Mouse (Mus musculus) heart, adult 2 months (tissue): ENCODE measurements at regions not wholly inside any gene's neighbourhood (a gene's known extent, or its start where the extent isn't known, plus 50 kb on each side); places are given as distances from the start of the nearest gene placed in this dataset.

Experiments
- DNase-seq, 2 experiments: peaks; one replicate each; pipeline ENCODE4 v3.0.0; 2021
- H3K27ac ChIP-seq: fragments of 200-600 bp; 2 replicates; pipeline ENCODE4 v1.8.1; 2022
- H3K27me3 ChIP-seq: fragments of 200-500 bp; 2 replicates; pipeline ENCODE4 v1.6.1; 2012; ENCODE audit warnings: mild to moderate bottlenecking, low read length, inconsistent platforms, mixed read lengths; ENCODE audit not compliant: control insufficient read depth, insufficient read depth
- H3K36me3 ChIP-seq: fragments of 200-500 bp; 2 replicates; pipeline ENCODE4 v1.6.1; 2012; ENCODE audit warnings: low read length, inconsistent platforms; ENCODE audit not compliant: control insufficient read depth, insufficient read depth
- H3K4me1 ChIP-seq: fragments of 200-500 bp; 2 replicates; pipeline ENCODE4 v1.6.1; 2011; ENCODE audit warnings: low read length; ENCODE audit not compliant: control insufficient read depth, insufficient read depth
- H3K4me3 ChIP-seq: fragments of 200-600 bp; 2 replicates; pipeline ENCODE4 v1.8.1; 2022
- H3K79me2 ChIP-seq: fragments of 200-500 bp; replicated peaks from 2 replicates; pipeline ENCODE4 v1.6.1; 2012; ENCODE audit warnings: mild to moderate bottlenecking, inconsistent platforms, low read length, moderate library complexity, mixed read lengths; ENCODE audit not compliant: control insufficient read depth, insufficient read depth
- H3K9ac ChIP-seq: fragments of 200-500 bp; 2 replicates; pipeline ENCODE4 v1.6.1; 2012; ENCODE audit warnings: low read depth, mild to moderate bottlenecking, control low read depth, inconsistent platforms, low read length, mixed read lengths
- CTCF ChIP-seq: fragments of 200-600 bp; IDR thresholded peaks from 2 replicates; pipeline ENCODE4 v1.8.1; 2022; ENCODE audit warnings: antibody characterized with exemption, mild to moderate bottlenecking, moderate library complexity
- EP300 ChIP-seq: fragments of 200-500 bp; IDR thresholded peaks from 2 replicates; pipeline ENCODE4 v1.6.1; 2011; ENCODE audit warnings: low read depth, low read length, control low read depth; ENCODE audit not compliant: insufficient read depth
- POLR2A ChIP-seq: fragments of 200-500 bp; IDR thresholded peaks from 2 replicates; pipeline ENCODE4 v1.6.1; 2011; ENCODE audit warnings: mild to moderate bottlenecking, low read depth, low read length, control low read depth; ENCODE audit not compliant: insufficient read depth
- WGBS: fragments of 180-500 bp; shearing (Covaris S2); methylation state at CpG from one replicate; pipeline ENCODE4 v1.1.7; 2018; 5-methylcytosine and 5-hydroxymethylcytosine counted together
- intact Hi-C: fragments of 180-260 bp; cut with DNase I; formaldehyde crosslinking; loops from one replicate; pipeline ENCODE4 v1.15.1; 2025

DNA sequence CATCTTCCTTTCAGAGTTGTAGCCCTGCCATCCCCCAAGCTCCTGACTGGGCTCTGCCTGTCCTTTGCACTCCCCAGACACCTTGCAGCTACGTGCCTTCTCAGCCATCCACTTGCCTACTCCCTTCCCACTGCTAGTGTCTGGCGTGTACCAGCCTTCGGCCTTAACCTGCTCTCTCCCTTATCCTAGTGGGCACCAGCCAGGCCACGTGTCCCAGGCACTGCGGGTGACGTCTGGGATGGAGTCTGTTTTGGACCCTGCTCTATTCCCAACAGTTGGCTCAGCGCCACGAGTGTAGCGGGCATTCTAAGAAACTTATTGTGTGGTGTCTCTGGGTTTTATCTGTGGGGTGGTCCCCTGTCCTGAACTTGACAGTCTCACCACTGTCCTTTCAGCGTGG, 102.5 kb downstream of the Zfp36l2 start:
- Histone ChIP-seq H3K27ac (peak overlapping the region; percentile 80), H3K27me3 (no peaks in the 10 kb centered on the region), H3K9ac (no peak overlapping the region), H3K36me3 (no peaks in the 10 kb centered on the region), H3K4me1 (peaks cover 33% of the 10 kb centered on the region), H3K4me3 (no peak overlapping the region), H3K79me2 (no peaks in the 10 kb centered on the region)
- intact Hi-C loops: no loop called here
- WGBS: 57% methylated on average over 10 of the region's 10 CpGs
- TF ChIP-seq EP300 (no peak), CTCF (no peak), POLR2A (no peak)
- peak in 1 of 2 experiments; percentile 55 for DNase-seq

DNA sequence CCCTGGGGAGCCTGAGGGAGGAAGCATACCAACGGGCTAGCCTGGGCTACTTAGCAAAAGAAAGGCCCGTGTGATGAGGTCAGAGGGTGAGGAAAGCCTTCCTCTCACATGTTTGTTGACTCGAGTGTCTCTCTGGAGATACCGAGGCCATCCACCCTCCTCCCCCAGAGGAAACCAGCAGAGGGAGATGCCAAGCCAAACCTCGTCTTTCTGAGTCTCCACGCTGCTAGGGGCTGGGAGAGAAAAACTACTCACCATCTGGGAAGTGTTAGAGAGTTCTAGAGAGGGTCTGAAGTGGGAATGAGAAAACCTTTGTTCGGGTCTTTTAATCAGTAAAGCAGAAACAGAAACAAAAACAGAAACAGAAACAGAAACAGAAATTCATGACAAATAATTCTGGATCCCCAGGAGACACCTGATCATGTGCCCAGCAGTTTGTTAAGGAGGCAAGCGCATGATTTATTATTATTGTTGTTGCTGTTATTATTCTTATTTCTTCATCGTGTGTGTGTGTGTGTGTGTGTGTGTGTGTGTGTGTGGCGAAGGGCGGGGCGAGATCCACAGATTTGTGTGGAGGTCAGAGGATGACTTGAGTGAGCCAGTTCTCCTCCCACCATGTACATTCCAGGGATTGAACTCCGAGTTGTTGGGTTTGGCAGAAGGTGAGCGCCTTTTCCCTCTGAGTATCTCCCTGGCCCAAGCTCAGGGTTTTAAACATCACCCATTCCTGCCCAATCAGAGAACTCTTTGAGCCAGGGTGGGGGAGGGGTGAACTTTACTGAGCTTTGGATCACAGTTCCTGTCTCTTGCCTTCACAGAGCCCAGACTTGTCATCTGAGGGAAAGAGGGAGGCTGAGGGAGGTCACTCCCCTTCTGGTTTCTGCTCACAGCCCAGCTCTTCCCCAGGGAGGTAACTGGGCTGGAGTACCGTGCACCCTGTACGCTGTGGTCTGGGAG, 104.2 kb downstream of the Zfp36l2 start:
- intact Hi-C loops: loop anchor here (2.0 kb wide), 1 partner anchor 45 kb away; no protein-coding TSS in a partner anchor
- H3K9ac ChIP-seq: no peak overlapping the region

DNA sequence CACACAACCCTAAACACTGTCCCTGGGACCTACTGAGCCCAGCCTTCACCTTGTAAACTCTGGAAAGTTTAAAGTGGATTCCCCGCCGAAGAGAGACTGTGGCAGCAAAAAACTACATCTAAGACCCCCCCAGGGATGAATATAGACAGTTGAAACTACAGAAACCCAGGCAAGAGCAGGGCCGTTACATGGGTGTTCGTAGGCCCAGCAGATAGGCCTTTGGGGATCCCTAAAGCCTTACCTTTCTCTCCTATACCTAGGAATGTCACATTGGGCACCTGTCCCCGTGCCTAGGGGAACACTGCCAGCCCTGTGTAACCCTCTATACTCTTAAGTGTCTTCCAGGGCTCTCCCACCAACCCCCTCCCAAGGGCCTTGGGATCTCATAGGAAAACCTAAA, 105.2 kb downstream of the Zfp36l2 start:
- Histone ChIP-seq H3K79me2 (no peaks in the 10 kb centered on the region), H3K27me3 (no peaks in the 10 kb centered on the region), H3K27ac (peak overlapping the region; percentile 44), H3K9ac (no peak overlapping the region), H3K4me3 (no peak overlapping the region), H3K4me1 (peaks cover 33% of the 10 kb centered on the region), H3K36me3 (no peaks in the 10 kb centered on the region)
- 97% methylated on average over 5 of the region's 5 CpGs for WGBS
- intact Hi-C loops: loop anchor here (2.0 kb wide), 1 partner anchor 44 kb away; no protein-coding TSS in a partner anchor
- TF ChIP-seq EP300 (no peak), POLR2A (no peak), CTCF (no peak)
- no peak for DNase-seq

More for the DNA sequence above, 104.2 kb downstream of the Zfp36l2 start:
- TF ChIP-seq EP300 (0 out of 2 replicates have a peak, but pooled peaks have one; percentile 53), CTCF (peak; percentile 45), POLR2A (no peak)
- H3K4me1 ChIP-seq: peaks cover 33% of the 10 kb centered on the region
- WGBS: 38% methylated on average over 16 of the region's 16 CpGs
- DNase-seq: peak; percentile 65 to 79
- H3K4me3 ChIP-seq: 0 out of 2 replicates have a peak overlapping the region, but pooled peaks have one; percentile 28
- H3K27ac ChIP-seq: peak overlapping the region; percentile 80
- no peaks in the 10 kb centered on the region for H3K36me3 ChIP-seq
- no peaks in the 10 kb centered on the region for H3K27me3 ChIP-seq
- no peaks in the 10 kb centered on the region for H3K79me2 ChIP-seq

DNA sequence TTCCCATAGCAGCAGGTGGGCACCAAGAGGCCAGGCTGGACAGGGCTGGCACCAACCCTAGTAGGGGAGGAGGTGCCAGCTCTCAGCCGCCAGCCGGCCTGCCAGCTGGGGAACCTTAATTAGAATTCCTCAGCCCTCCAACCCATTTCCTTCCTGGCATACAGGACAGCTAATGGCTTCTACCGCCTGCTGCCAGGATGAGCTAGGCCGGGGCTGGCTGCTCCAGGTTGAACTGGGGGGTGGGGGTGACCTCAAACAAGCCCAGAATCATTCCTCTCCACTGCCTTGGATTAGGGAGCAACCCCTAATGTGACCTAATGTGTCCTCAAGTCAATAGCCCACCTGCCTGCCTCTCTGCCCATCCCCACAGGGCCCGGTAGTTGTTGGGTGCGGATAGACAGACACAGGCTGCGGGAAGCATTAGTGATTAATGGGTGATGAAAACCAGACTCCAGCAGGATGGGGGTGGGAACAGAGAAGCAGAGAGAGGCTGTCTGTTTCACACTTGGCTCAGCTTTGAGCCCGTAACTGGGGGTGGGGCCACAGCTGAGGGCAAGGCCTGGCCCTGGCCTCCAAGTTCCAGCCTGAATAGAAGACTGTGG, 105.9 kb downstream of the Zfp36l2 start:
- no peaks in the 10 kb centered on the region for H3K36me3 ChIP-seq
- TF ChIP-seq POLR2A (no peak), CTCF (no peak), EP300 (no peak)
- peaks cover 33% of the 10 kb centered on the region for H3K4me1 ChIP-seq
- H3K27ac ChIP-seq: peak overlapping the region; percentile 44
- WGBS: 55% methylated on average over 8 of the region's 8 CpGs
- intact Hi-C loops: loop anchor here (2.0 kb wide), 1 partner anchor 43 kb away; no protein-coding TSS in a partner anchor
- no peaks in the 10 kb centered on the region for H3K27me3 ChIP-seq
- H3K79me2 ChIP-seq: no peaks in the 10 kb centered on the region
- H3K9ac ChIP-seq: no peak overlapping the region; the same call in 1 of the 2 replicates
- no peak overlapping the region for H3K4me3 ChIP-seq
- peak; percentile 62 to 79 for DNase-seq

DNA sequence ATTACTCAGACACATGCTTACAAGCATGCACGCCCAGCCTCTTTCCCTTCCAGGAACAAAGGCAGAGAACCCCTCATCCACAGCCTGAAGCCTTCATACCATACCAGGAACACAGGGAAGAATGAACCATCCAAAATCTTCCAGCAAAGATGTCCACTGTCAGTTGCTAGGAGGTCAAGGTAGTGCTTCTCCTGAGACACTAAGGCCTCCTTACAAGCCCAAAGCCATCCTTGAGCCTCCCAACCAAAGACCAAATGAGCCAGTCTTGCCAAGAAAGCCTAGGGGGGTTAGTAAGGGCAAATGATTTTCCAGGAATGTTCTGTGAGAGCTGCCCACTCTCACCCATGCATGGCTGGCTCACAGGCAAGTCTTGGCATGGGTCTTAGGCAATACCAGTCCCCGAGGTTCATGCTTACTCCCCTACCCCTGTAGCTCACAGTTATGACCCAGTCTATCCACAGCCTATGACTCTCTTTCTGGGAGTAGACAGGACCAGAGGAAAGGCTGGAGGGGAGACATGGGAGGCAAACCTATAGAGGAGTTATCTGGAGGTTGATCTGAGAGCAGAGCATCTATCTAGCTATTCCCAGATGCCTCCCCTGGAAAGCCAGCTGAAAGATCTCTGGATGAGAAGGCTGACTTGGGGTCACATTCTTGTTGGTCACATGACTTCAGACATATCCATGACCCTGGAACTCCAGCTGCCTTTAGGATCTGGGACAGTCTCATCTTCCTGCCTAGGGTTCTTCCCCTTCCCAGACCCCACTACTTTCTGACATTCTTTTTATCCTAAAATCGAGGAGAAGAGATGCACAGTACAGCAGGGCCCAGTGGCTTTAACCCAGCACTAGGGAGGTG, 112.4 kb downstream of the Zfp36l2 start:
- H3K79me2 ChIP-seq: no peaks in the 10 kb centered on the region
- no peaks in the 10 kb centered on the region for H3K36me3 ChIP-seq
- peak overlapping the region; percentile 31; the same call in 1 of the 2 replicates for H3K27ac ChIP-seq
- 76% methylated on average over 3 of the region's 3 CpGs for WGBS
- no peak for TF ChIP-seq EP300
- TF ChIP-seq POLR2A: no peak
- TF ChIP-seq CTCF: no peak
- intact Hi-C loops: no loop called here
- H3K4me3 ChIP-seq: no peak overlapping the region
- H3K27me3 ChIP-seq: no peaks in the 10 kb centered on the region
- no peak overlapping the region for H3K9ac ChIP-seq
- peaks cover 12% of the 10 kb centered on the region for H3K4me1 ChIP-seq
- DNase-seq: no peak
